Mouse (Mus musculus): ENCODE results near the gene 1700025G04Rik. TPM values are rescaled to one million over a fixed set of nuclear protein-coding genes. Genes with fewer than 3 reads are reported as not detected.

The 1700025G04Rik gene
- total RNA-seq, 2 experiments from 2014 or later: 38.9 to 41.0 TPM

DNA sequence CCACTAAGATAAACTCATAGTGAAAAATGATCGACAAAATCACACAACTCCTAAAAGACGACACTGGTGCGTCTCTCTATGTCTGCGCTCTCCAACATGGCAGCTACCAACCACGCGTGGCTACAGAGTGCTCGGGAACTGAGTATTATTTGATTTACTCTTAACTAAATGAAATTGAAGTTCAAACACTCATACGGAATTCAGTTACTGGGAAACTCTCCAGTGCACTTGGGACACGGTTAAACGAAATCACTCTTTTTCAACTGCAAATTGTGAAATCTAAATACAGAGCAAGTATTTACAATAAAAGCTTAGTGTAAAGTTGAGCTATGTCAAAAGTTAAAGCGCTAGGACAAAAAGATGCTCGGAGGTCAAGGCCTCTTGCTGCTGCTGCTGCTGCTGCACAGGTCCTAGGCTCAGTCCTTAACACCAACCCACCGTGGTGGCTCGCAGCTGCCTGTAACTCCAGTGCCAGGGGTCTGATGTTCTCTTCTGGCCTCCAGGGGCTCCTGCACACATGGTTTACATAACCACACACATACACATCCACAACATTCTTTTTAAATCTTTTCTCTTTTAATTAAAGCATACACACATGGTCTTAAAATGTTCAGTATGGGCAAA is 13.6 kb downstream of the 1700025G04Rik start:
- no peak for DNase-seq

DNA sequence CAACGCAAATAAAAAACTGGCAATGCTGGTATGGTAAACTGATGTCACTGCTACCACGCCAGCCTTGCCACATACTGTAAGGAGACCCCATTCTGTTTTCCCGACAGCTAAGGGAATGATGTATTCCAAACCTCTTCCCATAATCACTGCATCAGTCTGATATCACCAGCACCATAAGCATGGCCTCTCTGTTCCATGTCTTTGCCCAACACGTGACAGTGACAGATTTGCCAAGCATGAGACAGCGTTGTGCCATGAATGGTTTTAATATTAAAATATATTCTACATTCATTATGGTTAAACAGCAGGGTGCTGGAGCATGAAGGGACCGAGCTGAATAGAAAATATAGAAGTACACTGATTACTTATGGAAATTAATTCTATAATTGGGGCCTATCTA is 14.2 kb downstream of the 1700025G04Rik start:
- DNase-seq: no peak

DNA sequence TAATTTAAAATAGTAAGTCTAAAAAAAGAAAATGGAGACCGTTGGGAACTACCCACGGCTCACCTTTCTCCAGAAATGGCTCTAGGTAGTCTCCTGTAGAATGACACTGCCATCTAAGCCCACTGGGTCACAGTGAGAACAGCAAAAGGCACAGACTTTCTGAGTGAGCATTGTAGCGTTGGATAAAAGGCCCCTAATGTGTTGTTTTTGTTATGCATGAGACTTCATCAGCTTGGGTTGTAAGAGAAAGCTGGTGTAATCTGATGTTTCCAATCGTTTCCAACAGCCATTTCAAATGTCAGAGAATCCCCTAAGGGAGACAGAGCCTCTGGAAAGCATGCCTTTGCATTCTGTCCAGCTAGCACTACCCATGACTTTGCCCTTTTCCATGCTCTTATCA is 19.5 kb downstream of the 1700025G04Rik start:
- DNase-seq: no peak

DNA sequence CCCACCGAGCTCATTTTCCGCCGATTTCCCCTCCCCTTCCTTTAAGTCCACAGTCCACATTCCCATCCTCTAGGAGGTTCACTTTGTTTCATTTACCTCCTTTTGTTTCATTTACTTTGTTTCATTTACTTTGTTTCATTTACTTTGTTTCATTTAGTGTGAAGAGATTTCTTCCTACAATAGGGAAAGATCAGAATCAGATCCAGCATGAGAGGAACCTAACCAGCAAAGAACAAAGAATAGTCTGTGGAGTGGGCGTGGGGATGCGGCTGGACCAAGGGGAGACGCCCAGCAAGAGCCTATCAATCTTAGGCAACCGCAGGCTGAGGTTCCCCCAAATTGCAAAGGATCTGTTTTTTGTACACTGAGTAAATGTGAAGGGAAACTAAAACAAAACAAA is 20.2 kb downstream of the 1700025G04Rik start:
- no peak for DNase-seq

DNA sequence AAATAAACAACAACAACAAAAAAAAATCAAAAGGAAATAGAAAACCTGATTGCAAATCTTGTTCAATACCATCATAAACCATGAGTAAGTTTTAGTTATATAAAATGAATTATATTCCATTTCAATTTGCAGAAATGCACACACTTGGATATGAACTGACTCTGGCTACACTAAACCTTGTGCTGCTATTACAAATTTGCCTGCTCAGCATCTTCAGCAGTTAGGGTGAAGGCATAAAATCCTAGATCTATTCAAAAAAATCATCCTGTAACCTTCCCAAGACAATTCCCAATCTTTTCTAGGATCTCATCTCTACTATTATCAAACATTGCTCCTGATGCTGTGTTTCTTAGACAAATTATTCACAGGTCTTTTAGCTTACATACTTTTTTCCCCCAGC is 22.0 kb downstream of the 1700025G04Rik start:
- DNase-seq: no peak

DNA sequence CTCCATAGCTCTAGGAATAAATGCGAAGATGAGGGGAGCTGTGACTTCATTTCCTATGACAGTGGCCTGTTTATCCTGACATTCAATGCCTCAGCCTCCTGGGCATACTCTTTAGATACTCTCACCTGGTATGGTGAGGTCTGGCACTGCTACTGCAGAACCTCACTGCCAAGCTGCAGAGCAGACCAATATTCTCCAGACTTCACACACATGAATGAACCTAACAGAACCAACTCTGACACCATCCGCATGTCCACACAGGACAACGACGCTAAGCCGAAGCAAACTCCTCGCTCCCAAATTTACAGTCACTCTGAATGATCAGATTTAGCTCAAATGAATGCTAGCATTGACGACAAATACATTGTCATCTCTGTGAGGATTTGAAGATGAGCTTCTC is 24.4 kb downstream of the 1700025G04Rik start:
- DNase-seq: no peak

DNA sequence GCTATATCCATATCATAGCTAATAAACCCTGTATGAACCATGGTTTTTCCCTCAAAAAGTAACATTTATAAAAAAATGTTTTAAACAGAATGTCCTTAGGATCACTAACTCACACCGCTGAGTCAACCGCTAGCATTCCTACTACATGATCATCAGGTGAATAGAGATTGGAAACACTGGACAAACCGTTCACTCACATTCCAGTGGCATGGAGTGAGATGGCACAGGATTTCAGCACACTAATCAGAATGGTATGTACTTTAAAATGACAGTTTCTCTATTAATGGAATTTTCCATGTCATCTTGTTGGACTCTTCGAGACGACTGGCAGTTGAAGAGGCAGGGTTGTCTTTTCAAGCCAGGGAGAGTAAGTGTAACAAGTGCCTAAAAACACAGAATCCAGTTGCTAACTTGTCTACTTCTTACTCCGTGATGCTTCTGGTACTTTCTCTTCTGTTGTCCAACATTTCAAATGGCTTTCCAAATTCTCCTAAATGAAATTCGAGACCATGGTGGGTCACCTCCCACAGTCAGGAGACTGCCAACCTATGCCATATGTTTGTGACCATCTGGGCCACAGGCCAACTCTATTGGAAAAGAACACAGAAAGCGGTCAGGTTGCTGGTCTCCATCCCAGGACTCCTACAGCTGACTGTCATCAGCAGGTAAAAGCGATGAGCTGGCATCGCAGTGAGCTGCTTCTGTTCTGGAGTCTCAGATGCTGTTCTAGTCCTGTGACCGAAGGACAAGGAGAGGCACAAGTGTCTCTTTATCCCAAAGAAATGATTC is 26.4 kb downstream of the 1700025G04Rik start:
- DNase-seq: no peak

DNA sequence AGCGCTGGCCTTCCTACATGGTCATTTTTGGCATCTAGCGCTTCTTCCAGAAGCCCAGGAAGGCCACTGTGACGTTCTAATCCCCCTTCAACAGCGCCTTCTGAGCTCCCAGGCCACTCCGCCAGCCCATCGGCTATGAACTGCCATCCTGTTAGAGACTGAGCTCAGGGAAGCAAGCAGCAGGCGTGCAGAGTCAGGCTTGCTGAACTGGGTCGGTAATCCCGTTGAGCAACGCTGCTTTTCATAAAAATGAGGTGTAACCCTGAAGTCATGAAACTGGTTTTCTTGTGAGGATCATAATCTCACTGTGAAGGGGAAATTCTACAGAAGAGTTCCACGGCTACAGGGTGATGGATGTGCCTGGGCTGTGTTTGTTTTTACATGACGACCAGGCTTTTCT is 28.2 kb downstream of the 1700025G04Rik start:
- no peak for DNase-seq

DNA sequence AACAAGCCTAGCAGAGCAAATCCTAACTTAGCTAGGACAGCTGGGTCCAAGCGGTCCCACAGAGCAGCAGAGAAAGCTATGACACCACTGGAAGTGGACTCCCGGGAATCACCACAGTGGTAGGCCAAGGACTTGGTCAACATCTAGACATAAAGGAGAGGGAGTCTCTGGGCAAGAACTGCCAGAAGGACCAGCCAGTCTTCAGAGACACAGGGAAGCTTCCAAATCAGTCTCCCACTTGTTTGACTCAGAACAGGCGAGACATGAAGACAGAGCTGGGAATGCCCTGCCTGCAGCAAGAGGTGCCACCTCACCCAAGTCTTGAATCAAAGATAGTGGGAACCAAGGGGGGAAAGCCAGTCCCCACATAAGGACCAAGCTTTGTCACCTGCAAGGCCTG is 29.7 kb downstream of the 1700025G04Rik start:
- no peak for DNase-seq

DNA sequence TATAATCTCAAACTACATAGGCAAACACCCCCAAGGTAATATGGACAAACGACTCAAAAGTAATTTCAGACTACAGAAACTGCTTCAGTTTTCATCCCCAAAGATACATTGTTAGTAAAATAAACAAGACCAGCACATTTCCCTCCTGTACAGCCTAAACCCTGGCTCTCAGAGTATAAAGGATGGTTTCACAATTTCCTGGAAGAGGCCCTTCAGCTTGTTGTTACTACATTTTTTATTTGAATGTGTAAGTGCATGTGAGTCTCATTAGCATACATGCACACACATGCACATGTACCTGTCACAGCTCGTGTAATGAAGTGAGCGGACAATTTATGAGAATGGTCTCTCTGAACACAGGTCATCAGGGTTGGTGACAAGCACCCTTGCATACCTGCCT is 31.1 kb downstream of the 1700025G04Rik start:
- DNase-seq: no peak

DNA sequence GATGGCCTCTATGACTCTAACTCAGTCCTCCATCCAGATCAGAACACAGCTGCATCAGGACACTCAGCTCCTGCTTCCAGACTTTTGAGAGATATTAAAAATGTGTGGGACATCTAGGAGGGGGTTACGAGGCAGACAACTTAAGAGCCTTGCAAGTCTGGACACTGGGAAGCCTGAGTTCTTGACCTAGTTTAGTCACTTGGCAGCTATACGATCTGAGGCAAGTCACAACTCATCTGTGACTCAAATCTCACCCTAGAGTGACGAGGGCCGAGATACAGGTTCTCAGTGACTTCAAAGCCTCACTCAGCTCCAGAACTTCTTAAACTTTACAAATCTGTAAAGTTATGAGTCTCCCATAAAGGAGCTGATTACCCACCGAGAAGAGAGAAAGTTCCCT is 36.8 kb downstream of the 1700025G04Rik start:
- DNase-seq: no peak

DNA sequence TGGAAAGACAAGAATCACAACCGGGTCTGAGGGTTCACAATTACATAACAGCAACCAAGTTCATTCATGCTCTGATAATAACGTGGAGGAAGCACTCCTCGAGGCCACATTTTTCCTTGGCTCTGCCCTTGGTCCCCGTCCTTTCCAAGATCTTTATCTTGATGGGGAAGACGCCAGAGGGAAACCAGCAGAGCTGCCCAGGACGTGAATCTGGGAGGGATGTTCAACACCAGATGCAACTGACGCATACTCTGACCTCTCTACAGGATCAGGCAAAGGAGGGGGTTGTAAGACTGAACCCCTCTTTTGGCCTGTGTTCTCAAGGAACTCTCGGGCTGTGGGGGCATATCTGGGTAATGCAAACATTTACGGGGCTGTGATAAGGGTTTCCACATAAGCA is 38.1 kb downstream of the 1700025G04Rik start:
- peak; percentile 21 to 39 for DNase-seq

DNA sequence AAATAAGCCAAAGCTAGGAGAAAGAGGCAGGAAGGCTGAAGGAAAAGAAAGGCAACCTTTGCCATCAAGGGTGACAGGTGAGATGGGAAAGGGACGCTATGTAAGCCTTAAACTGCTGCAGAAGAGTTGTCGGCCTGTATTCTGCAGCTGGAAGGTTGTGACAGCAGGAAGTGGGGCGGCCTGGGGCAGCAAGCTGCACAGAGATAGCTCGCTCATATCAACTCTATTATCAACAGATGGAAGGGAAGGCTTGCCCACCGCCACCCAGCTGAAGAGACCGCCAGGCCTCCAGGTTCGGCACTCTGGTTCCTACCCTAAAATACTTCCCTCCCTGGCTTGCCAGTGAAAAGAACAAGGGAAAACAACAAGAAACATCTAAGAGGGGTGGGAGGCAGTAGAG is 39.9 kb downstream of the 1700025G04Rik start:
- DNase-seq: no peak

DNA sequence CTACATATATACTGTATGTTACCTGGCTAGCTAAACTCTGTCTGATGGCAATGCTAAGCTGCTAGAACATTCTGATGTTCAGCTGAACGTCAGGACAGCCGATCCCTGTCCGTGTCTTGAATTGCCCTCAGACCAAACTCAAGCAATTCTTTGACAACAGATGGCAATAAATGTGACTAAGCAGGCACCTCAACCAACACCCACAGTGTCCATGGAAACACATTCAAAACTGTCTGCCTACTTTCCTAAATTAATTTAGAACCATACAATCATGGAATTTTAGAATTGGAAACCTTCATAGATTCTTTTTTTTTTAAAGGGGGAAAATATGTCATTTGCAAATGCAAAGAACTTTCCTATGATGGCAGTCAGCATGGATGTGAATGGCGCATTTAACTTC is 41.6 kb downstream of the 1700025G04Rik start:
- DNase-seq: no peak

DNA sequence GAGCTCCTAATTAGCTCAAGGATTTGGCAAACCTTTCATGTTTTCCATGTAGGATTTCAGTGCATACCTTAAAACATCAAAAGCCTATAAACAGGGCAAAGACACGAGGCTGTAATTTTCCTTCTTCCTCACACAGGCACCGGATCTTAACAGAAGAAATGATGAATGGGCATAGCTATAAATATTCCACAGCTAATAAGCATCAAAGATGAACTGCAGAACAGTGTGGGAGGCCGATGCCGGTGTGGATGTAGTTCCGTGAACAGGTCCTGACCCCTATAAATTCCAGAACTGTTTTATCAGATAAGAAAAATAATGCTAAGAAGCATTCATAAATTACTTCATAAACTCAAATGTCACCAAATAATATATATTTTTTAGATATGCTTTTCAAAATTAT is 42.5 kb downstream of the 1700025G04Rik start:
- DNase-seq: no peak

DNA sequence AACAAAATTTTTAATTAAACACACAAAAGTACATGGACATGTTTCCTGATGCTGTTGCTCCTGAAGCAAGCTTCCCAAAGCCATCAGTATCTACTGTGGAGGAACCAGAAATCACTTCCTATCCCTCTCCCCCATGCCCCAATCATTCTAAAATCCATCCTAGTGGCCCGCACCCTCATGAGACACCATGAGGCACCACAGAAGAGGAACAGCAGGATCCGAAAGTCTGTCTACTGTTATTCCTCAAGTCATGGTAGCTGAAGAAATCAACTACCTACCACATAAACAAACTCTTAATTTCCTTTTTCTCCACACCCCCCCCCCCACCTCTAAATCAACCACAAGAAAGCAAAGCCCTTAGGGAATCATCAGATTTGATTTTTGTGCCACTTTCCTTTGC is 46.5 kb downstream of the 1700025G04Rik start:
- no peak for DNase-seq

DNA sequence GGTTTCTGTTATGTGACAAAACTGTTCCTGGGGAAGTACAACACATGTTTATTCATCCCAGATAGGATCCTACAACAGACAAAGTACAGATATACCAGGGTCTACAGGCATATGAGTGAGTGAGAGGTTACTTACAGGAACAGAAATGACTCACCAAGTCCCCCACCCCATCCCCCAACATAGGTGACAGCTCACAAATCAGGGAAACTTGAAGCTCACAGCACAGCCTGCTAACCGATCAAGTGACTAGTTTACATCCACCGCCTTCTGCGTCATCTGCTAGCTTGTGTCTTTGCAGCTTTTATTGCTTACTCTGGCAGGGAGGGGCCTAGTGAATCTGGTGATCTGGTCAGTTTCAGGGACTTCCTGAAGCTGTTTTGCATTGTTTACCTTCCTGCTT is 47.5 kb downstream of the 1700025G04Rik start:
- DNase-seq: no peak

DNA sequence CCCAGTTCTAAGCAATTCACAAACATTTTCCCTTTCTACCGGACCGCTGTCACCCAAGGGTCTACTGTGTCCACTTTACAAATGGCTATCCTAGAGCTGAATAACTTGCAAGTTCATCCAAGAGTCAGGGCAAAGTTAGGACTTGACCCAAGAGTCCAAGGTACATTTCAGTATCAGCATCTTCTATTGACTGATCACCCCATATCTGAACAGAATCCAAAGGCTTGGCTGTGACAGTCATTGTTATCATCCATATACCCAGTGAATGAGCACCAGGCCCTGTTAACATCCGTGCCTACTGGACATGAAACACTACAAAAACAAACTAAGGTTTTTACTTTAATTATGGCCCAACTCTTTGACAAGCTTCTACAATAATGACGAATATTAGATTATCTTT is 48.9 kb downstream of the 1700025G04Rik start:
- DNase-seq: no peak

DNA sequence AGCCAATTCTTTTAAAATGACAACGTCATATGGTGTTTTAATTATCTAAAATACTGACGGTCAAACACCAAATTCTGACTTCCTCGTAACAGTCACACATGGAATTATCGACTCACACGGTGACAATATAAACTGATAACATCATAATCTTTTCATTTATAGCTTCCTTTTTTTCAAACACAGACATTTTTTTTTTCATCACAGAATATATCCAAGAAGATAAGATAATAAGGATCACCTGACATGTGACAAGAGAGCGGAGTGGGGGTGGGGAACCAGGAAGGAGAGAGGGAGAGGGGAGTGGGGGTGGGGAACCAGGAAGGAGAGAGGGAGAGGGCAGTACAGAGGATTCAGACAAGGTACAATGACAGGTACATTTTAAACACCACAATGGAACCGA is 49.9 kb downstream of the 1700025G04Rik start:
- DNase-seq: no peak

DNA sequence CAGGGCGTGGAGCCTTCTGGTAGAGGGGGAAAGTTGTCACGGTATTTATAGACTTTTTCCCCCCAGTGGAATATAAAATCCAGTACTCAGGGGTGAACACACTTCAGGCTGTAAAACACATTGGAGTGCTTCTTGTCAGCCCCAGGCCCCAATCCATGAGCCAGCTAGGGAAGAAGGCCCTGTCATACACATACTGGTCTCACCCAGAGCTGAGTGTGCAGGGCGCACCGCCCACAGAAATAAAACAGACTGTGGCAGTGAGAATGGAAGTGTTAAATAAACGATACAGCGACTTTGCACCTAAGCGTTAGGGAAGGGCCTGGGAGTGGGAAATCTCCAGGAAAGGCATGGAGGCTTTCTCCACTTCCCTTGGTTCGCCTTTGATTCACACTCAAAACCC is 50.3 kb downstream of the 1700025G04Rik start:
- DNase-seq: no peak

DNA sequence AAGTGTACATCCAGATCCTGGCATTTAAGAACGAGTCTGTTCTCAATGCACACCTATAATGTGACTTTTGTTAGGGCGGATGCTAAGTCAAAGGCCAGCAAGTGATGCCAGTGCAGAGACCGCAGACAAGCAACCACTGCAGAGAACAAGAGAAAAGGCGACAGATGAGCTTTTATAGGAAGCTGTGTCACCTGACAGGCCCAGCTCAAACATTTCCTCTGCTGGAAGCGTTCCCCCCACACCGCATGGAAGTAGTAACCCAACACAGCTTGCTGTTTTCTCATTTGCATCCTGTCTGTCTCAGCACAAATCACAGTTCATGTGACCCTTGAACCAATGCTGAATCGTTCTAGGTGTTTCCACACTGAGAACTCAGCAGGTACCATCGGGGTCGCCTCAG is 51.8 kb downstream of the 1700025G04Rik start:
- DNase-seq: no peak

DNA sequence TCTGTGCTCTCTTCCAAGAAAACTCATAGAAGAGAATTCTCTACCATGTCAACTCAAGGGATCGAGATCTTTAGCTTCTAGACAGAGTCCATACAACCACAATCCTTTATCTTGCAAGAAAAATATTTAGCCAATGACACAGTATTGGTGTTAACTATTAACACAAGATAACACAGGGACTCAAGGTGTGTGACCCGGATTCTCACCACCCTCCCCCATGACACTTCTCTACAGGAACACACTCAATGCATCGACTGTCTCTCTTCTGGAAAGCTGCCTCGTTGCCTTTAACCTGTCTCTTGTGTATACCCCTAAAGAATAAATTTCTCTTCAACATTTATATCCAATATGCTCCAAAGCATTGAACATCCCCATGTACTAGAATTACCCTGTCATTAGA is 52.3 kb downstream of the 1700025G04Rik start:
- no peak for DNase-seq

DNA sequence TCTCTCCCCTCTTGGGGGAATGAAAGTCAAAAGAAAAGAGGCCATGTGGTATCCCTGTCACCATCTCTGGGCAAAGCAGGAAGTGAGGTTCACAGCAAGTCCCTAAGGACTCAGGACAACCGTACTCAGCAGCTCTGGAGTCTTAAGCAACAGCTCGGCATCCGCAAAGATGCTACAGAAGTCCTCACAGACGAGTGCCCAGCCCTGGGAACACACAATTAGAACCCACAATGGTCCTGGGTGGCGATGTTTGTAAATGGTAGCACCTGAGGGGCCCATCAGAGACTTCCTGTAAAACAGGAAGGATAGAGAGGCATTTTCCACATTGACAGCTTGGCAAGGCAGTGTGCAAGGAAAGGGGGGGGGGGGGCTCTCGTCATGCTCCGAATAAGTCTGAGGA is 55.2 kb downstream of the 1700025G04Rik start:
- no peak for DNase-seq

DNA sequence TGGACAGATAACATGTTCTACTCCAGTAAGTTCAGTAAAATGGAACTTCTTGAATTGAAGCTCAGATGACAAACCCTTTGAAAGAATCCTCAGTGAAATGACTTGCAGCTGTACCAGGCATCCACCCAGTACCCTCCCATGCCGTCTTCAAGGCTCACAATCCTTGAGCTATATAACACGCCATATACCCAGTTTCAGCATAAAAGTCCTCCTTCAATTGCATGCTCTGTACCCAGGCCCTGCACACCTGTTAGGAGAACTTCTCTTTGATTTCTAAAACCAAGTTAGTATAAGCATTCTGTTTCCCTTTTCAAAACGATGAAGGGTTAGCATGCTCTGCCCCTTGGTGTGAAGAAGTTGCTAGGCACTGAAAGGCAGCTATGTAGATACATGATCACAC is 56.2 kb downstream of the 1700025G04Rik start:
- no peak for DNase-seq

Data from heart, adult 18-20 months (tissue).